Mouse (Mus musculus) frontal cortex, adult 2 months (tissue): ENCODE measurements around the gene Shisal2a. TPM values are rescaled to one million over a fixed set of nuclear protein-coding genes. Genes with fewer than 3 reads are reported as not detected.
A peak's percentile ranks its signal among the peaks of the same experiment; 100 is the strongest.
"Not testable (repeated sequence)": the region's sequence is repeated elsewhere in the genome, so short reads cannot be mapped to it uniquely, and the experiment has no call there.

Source experiments
- DNase-seq, 2 experiments: peaks; one replicate each; pipeline ENCODE4 v3.0.0; 2022; ENCODE audit warnings: low spot score in 1 of 2; ENCODE audit errors: extremely low spot score in 1 of 2
- polyA plus RNA-seq: library from polyadenylated mRNA; depleted of rRNA; stranded (reverse); fragments of >200 nt; gene quantifications from 2 replicates; pipeline ENCODE4 v1.2.3, GENCODE M21; 2012

Gene Shisal2a
- polyA plus RNA-seq, 1 experiment: 0.24 TPM

DNA sequence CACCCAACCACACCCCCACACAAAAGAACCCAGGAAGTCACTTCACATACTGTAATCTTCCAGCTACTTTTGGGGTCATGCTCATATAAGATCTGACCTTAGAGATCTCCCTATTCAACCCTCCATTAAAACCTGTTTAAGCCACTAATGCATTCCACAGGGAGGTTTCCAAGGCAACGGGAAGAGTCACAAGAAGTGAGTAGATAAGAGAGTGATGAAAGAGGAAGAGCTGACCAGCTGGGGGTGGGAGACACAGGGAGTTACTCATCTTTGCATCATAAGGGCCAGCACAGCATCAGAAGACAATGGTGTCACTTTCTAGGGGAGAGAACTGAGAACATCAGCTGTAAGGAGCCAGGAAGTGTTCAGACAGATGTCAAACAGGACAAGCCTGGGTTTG lies 3.0 kb downstream of the Shisal2a start:
- DNase-seq: no peak

DNA sequence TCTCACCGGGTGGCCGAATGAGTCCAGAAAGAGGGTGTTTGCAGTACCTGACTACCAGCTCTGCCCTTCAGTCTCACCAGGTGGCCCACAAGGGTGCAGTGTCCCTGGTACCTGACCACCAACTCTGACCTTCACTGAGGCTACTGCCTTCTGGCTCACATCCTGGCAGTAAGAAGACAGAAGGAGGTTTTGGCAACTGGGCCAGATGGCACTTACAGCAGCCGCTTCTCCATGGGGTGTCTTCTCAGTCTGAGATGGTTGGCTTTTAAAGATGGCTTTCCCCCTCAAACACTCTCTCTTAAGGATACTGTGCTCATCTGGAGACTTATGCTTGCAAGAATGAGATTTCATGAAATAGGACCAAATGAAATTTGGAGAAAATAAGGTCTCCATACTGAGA lies 3.7 kb downstream of the Shisal2a start:
- no peak for DNase-seq

DNA sequence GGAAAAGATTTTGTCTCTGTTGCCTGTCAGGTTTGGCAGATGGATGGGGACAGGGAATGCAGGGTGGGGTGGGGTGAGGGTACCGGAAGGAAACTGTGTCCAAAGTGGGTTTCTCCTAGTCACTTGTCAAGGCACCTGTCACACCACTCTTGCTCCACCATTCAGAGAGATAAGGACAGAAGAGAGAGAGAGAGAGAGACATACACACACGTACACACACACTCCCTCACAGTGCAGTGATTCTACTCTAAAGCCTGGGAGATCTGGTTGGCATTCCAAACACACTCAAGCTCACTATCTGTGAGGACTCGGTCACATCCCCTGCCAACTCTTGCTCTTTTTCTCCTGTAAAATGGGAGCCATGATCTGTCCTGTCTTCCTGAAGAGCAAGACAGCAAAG lies 11.0 kb downstream of the Shisal2a start:
- DNase-seq: no peak

DNA sequence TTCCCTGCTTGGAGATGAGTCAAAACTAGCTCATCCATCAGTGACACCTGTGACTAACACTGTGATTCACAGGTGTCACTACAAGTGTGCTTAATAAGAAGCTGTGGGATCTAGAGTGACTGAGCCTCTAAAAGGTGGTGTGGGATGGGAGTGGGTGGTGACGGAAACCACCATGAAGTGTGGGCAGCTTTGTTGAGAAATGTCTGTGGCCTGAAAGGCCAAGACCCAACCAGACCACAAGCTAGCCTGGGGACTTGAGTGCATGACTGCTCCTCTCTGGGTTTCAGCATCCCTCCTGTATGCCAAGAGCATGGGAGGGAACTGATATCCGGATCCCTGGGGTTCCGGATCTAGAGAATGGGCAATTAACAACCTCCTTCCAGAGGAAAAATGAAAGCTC lies 11.7 kb downstream of the Shisal2a start:
- DNase-seq: no peak

DNA sequence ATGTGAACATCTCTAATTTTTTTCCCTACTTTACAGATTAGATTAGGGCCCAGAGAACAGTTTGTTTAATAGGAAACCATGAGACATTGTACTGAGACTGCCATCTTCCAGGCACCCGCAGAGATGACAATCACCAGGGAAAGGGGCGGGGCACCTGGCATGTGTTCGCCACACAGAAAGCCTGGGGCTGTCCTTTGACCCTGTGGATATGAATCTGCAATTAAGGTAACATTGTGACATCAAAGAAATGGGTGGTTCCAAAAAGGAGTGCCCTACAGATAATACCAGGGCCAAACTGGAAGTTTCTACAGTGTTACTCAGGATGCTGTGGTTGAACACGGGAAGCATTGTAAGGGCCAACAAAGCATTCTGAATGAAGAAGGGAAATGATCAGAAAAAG lies 12.7 kb downstream of the Shisal2a start:
- DNase-seq: no peak

DNA sequence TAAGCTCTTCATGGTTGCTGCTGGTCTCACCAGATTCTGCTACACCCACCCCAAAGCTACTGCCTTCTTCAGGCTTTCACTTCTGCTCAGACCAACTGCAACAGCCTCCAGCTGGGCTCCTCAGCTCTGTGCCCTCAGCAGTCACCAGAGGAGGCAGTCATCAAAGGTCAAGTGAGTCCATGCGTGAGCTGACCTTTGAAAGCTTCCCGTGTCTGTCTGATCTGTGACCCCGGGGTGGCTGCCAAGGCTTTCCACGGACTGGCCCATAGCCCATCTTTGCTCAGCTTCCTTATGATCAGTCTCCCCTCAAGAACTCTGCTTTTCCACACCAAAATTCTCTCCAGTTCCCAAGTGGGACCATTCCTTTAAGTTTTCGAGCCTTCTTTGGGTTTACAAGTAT lies 13.9 kb downstream of the Shisal2a start:
- no peak for DNase-seq

DNA sequence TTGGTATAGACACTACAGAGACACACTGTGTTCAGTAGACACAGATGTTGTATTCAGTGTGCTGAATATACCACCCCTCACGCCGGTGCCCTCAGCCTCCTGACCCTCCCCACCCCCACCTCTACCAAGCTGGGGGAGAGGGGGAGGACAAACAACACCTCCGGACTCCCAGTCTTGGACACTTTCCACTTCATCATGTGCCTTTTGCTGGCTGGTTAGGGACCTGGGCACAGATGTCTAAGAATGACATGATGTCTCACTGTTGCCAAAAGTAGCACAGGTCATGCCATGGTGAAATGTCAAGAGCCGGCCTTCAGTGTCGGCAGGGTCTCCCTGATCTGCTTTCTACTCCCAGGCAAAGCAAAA lies 19.1 kb downstream of the Shisal2a start:
- DNase-seq: no peak

DNA sequence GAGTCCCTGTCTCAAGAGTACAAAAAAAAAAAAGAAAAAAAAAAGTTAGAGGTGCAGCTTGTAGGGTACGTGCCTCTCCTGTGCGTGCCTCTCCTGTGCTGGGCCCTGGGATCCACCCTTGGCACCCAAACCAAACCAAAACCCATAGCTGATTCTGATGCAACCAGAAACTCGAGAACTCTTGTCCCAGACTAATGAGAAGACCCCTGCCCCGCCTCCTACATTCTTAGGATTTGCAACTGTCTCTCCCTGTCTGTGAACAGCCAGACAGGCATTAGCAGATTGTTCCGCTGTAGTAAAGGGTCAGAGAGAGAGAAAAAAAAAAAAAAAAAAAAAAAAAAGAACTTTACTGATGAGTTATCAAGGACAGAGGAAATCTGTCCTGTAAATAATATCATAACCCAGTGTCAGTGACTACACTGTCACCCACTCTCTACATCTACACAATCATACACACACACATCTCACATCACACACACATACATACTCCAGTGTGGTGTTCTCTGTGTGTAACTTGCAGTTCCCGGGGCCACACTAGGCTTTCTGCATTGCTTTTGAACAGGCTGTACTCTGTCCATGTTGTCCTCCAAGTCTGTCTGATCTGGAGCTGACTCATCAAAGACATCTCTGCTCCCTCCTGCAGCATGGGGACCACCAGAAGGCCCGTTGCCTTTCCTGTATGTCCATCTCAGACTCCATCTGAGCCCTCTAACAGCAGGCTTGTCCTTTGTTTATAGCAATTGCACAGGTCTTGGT lies 19.6 kb downstream of the Shisal2a start:
- DNase-seq: no peak

DNA sequence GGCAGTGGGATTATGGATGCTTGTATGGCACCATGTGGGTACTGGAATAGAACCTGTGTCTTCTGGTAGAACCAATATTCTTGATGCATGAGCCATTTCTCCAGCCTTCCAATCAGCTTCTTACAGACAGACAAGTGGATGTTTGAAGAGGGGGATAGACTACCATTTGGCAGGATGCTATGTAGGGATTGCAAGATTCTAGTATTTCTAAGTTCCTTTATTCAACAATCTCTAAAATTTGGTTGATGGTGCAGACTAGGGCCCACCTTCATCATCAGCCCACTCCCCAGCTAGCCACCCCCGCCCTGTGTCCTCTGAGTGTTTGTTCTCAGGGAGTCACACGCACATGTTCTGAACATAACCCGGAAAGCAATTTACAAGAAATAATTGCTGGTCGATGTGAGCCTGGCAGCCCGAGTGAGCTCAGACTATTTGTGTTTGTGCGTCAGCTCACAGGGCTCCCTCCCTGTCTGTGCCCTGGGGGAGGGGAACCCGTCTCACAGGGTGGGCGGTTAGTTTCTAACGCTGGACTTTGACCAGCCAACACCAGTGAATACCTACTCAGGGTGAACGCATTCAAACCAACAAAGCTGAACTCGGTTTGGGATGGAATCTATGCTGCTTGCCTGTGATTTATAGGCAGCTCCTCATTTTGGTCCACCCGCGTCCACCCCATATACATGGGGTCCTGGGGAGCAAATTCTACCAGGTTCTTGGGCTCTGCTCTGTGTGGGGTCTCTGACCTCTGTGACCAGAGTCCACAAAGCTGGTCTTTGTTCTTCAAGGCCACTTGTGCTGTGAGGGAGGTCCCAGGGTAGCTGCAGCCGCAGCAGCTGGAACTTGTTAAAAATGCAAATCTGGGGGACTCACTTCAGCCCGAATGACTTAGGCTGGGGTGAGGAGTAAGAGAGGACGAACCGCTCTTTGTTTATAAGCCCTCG lies 20.6 kb downstream of the Shisal2a start:
- no peak for DNase-seq

DNA sequence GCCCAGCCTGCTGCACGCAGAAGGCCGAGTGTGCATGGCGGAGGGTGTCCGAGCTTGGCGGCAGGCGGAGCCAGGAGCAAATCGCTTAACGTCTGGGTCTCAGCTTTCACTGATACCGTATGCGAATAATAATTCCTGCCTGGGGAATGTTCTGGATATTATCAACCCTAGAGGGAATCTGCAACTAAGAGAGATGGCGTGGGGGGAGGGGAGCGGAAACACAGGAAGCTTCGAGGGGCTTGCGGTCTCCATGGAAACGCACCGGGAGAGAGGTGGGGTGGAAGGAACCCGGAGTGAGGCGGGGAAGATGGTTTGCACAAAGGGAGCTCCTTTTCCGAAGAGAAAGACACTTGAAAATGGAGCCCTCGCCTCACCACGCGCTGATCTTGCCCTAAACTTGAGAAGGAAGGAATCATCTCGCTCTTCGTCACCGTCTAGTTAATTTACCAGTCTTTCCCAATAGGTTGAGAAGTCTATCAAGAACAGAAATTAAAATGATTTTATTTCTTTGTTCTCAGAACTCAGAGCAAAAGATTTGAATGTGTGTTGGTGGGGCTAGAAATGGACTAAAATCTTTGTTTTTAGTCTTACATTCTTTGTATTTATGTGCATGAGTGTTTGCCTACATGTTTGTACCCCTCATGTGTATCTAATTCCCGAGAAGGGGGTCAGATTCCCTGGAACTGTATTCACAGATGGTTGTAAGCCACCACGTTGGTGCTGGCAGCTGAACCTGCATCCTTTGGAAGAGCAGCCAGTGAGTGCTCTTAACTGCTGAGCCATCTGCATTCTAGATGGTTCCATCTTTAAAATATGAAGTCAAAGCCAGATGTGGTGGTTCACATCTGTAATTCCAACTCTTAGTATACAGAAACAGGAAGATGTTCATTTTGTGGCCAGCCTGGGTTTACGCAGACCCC lies 22.8 kb downstream of the Shisal2a start:
- peak; percentile 15 to 46 for DNase-seq

DNA sequence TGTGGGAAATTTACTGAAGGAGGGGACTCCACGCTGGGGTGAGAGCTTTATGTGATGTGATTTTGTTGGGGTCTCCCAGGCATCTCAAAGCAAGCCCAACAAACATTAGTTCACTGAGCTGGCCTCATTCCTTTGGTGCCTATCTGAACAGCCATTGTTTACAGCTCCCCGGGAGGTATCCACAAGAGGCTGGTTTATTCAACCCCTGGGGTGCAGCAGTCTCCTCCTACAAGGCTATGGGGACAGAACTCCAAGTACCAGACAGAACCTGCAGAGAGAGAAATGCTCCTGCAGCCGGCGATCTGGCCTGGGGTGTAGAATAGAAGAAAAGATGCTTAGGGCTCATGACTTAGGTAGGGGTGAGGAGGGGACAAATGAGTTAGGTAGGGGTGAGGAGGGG lies 24.7 kb downstream of the Shisal2a start:
- no peak for DNase-seq

DNA sequence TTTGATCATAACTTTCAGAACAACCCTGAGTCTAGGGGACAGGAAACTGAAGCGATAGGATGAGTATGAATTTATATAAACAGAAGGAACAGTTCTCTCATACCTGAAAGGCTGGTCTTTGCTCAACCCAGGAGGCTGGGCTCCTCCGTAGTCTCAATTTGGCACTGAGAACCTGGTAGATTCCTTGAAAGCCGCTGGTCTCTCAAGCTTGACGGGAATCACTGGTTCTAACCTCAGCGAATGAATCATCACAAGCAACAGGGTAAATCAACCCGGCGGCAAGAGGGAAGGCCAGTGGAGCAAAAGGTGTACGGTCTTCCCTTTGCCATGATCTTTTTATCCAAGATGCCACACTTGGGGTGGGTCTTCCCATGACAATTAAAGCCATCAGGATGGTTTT lies 25.7 kb downstream of the Shisal2a start:
- no peak for DNase-seq

DNA sequence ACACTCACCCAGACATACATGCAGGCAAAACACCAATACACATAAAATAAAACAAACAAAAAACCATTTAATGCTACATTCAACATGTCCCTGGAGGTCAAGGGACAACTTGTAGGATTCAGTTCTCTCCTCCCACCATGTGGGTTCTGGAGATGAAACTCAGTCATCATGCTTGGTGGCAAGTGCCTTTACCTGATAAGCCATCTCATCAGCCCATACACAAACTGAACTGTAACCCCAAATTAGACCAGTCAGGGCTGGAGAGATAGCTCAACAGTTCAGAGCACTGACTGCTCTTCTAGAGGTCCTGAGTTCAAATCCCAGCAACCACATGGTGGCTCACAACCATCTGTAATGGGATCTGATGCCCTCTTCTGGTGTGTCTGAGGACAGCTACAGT lies 29.6 kb downstream of the Shisal2a start:
- not testable (repeated sequence) for DNase-seq

DNA sequence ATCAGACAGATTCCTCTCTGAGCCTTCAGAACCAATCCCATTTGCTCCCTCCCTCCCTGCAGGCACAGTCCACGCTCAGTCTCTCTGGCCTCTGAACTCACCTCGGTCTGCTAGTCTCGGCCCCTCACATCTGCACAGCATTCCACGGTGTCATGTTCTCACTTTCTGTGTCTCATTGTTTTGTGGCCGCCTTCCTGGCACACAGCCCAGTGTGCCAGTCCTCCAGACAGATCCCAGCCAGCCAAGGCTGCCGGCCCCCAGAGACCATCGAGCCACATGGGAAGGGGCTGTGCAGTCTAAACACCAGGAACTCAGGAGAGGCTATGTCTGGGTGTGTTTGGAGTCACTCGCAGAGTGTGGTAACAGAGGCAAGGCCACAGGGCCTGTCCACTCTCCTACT lies 32.3 kb downstream of the Shisal2a start:
- DNase-seq: no peak

DNA sequence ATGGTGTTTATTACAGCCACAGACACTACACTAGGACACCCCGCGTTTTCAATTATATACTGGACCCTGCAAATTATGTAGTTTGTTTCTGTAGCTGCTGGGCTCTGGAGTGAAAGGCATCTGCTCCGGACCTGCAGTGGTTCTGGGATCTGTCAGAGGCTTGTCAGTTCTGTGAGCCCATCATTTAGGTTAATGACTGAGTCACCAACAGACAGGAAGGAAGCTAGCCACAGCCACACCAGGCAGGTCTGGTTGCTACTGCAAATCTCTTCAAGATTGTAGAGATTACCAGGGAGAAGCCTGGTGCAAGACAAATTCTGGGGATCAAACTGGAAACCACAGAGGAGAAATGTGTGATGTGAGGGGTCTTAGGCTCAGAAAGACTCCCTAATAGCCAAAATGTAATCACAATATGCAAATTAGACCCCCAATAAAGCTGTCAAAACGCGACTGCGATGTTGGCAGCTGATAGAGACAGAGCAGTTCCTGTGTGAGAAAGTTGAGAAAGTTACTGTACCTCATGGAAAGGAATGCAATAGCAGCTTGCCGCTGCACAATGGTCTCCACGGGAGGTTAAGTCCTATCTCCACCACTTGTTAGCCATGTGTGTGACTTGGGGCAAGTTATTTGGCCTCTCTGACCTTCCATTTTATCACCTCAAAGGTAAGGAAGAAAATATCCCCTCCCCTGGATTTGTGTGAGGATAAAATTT lies 33.2 kb downstream of the Shisal2a start:
- DNase-seq: no peak

DNA sequence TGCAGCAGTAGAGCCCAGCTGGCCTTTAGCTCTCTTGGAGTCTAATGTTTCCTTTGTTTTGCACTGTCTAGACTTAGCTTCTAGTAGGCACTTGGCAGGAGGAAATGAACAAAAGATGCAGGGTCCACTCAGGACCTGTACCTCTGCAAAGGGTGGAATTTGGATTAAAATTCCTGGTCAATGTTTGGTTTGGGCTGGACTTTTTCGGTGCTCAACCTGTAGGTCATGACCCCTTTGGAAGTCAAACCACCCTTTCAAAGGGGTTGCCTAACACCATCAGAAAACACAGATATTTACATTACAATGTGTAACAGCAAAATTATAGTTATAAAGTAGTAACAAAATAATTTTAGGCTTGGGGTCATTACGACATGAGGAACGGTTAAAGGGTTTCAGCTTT lies 34.1 kb downstream of the Shisal2a start:
- DNase-seq: no peak

DNA sequence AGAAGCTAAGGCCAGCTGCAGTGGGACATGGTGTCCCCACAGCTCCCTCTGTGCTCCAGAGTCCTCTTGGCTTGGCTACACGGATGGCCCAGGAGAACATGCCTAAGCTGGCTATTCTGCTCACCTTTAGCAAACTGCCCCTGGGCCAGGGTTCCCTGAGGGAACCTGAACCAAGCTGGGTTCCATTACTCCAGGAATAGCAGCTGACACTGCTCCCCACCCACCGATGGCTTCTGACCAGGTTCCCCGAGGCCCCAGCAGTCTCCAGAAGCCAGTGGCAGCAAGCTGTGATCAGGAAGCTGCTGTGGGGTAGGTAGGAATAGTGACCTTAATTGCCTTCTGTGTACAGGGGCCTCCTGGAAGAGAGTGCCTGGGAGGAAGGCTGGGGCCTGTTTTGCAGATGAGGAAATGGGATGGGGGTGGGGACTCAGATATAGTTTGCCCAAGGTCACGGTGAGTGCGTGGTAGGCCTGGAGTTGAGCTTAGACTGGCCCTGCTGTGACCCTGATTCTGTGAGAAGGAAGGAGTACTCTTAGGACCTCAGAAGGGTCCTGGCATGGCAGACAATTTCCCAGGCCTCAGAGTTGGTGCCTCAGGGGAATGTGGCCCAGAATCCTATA lies 34.8 kb downstream of the Shisal2a start:
- DNase-seq: no peak

DNA sequence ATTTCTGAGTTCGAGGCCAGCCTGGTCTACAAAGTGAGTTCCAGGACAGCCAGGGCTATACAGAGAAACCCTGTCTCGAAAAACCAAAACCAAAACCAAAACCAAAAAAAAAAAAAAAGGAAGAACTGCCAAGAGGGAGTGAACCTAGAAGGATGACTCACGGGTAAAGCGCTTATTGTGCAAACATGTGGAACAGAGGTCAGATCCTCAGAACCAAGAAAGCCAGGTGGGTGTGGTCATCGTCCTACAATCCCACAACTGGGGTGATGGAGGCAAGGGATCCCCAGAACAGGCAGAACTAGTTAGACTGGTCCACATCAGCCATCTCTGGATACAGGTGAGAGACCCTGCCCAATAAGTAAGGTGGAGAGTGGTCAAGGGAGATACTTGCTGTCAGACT lies 36.0 kb downstream of the Shisal2a start:
- no peak for DNase-seq

DNA sequence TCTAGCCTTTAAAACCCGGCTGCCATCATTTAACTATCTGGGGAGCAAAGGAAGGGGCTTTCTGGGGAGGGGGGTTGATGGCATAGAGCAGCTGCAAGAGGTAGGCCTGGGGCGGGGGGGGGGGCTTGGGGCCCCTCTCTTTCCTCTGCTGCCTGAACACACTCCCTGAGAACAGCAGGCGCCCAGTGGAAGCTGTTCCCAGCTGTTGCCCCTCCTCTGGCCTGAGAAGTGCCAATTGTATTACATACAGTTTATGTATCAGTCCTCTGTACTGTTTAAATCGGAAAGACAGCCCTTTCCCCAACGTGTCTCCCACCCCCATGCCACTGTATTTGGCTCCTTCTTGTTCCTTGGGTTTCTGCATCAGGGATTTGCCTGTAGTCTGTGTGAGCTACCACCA lies 37.3 kb downstream of the Shisal2a start:
- DNase-seq: no peak

DNA sequence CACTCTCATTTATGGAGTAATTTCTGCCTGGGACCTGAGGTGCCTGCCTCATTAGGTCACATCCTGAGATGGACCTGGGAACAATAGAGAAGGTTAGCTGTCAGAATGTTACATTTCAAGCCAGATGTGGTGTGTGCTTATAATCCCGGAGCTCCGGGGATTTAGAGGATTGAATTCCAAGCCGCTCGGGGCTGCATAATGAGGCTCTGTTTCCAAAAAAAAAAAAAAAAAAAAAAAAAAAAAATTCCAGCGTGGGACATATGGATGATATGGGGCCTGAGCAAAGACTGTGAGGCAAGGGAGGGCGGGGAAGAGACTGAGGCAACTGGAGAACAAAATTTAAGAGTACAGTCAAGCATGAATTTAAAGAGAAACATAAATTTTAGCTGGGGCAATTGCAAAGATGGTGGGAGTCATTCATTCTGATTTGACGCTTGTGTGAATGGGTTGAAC lies 38.5 kb downstream of the Shisal2a start:
- no peak for DNase-seq
